Mouse (Mus musculus): ENCODE data around the gene Hdac9.

GRCm38 (mm10) chr12:34347529-34347928, 569.4 kb downstream of the Hdac9 start:
- TF ChIP-seq CTCF (IDR thresholded peaks at IDR 0.05; ENCODE audit: control insufficient read depth, insufficient read depth, low read length) = no peak
- no peak for TF ChIP-seq POLR2A (IDR thresholded peaks at IDR 0.05; ENCODE audit: borderline replicate concordance, control insufficient read depth, low read depth, low read length)
